Mouse (Mus musculus): ENCODE measurements around the gene Ksr2.

- no peak for TF ChIP-seq CTCF (conservative IDR thresholded peaks at IDR 0.05 in 1 of 2, IDR thresholded peaks at IDR 0.05 in 1 of 2; ENCODE audit: low read depth in 2 of 2, low read length in 2 of 2)
- TF ChIP-seq KAT2A (IDR thresholded peaks at IDR 0.05; ENCODE audit: insufficient replicate concordance, low read length): no peak
- TF ChIP-seq ZNF384 (IDR thresholded peaks at IDR 0.05; ENCODE audit: low read depth, low read length): no peak
- TF ChIP-seq POLR2A (IDR thresholded peaks at IDR 0.05; ENCODE audit: low read depth, low read length): no peak
- no peak for TF ChIP-seq EP300 (IDR thresholded peaks at IDR 0.05; ENCODE audit: low read length)
- TF ChIP-seq CHD2 (IDR thresholded peaks at IDR 0.05; ENCODE audit: low read length): no peak
- no peak for TF ChIP-seq MEF2A (IDR thresholded peaks at IDR 0.05; ENCODE audit: borderline replicate concordance, low read depth, low read length)
These were observed 335.6 kb downstream of the Ksr2 start for GRCm38 (mm10) chr5:117749353-117749752.
